ENCODE assay signal across 22 mouse cellular contexts in genomic region chr11:44417403-44417802, GRCm38 (mm10). TPM values are rescaled to one million over a fixed set of nuclear protein-coding genes. Genes with fewer than 3 reads are reported as not detected.
DNase-seq lines count a peak whose midpoint lies in the region; ATAC-seq and TF ChIP-seq lines count a peak whose summit lies in the region.
"Had no signal": no experiment of that assay in that cellular context is flagged by ENCODE, and none has a peak within 500 bp of the region (broad histone marks: within the 10 kb centered on the region; RNA-seq: fewer than 3 reads in every experiment).

No protein-coding gene starts in this region.

- no peak overlapping the region for H3K4me2 ChIP-seq in midbrain, embryonic 14.5 days (ENCODE audit: low read length)
- H3K4me2 ChIP-seq: embryonic facial prominence, embryonic 12.5 days; forebrain, embryonic 12.5 days; hindbrain, embryonic 13.5 days; intestine, embryonic 15.5 days had no signal

- no peaks in the 10 kb centered on the region for H3K79me3 ChIP-seq in C2C12 (ENCODE audit: low read depth)

- WGBS in midbrain, embryonic 14.5 days = 89% methylated on average over 1 of the region's 1 CpGs

- H3K27ac ChIP-seq in midbrain, embryonic 14.5 days (replicated peaks; ENCODE audit: low read depth, low read length) = no peak overlapping the region
- H3K27ac ChIP-seq: embryonic facial prominence, embryonic 12.5 days; forebrain, embryonic 12.5 days; heart, embryonic 10.5 days; hindbrain, embryonic 13.5 days; intestine, embryonic 15.5 days had no signal

- no peaks in the 10 kb centered on the region for H3K9me3 ChIP-seq in midbrain, embryonic 14.5 days (ENCODE audit: control insufficient read depth, low read length)
- H3K9me3 ChIP-seq: embryonic facial prominence, embryonic 12.5 days; forebrain, embryonic 12.5 days; heart, embryonic 10.5 days; hindbrain, embryonic 13.5 days; intestine, embryonic 15.5 days had no signal

- ATAC-seq in common myeloid progenitor, adult 5-6 weeks (replicated peaks; ENCODE audit: low read depth, poor library complexity, severe bottlenecking) = peak; percentile 54
- ATAC-seq in megakaryocyte, adult 5-6 weeks (ENCODE audit: poor library complexity, severe bottlenecking) = peak; percentile 83
- ATAC-seq in midbrain, embryonic 14.5 days (ENCODE audit: low FRiP score, low TSS enrichment) = no peak
- ATAC-seq: forebrain, postnatal 0 days; intestine, embryonic 15.5 days had no signal

- peak; percentile 31 for DNase-seq in 3134 (ENCODE audit: extremely low read depth, insufficient read length, low spot score)
- DNase-seq in embryo, embryonic 10.5 days (ENCODE audit: low spot score) = no peak
- no peak for DNase-seq in layer of hippocampus, adult 18-20 months (ENCODE audit: low spot score in 2 of 2)
- DNase-seq in midbrain, embryonic 14.5 days = no peak
- DNase-seq: adrenal gland, postnatal 10 days; cerebellum, adult 2 months; cerebellum, postnatal 10 days; forebrain, postnatal 0 days; gastrocnemius, postnatal 14 days; heart, postnatal 10 days; heart, postnatal 4 days; kidney, adult 18-20 months had no signal

- no peaks in the 10 kb centered on the region for H3K36me3 ChIP-seq in C2C12 (ENCODE audit: control insufficient read depth, insufficient read depth)
- H3K36me3 ChIP-seq in midbrain, embryonic 14.5 days (ENCODE audit: control insufficient read depth, insufficient read depth, low read length) = no peaks in the 10 kb centered on the region
- H3K36me3 ChIP-seq: embryonic facial prominence, embryonic 12.5 days; forebrain, embryonic 12.5 days; heart, embryonic 10.5 days; hindbrain, embryonic 13.5 days; intestine, embryonic 15.5 days had no signal

- peaks cover 4% of the 10 kb centered on the region for H3K27me3 ChIP-seq in C2C12 (ENCODE audit: control insufficient read depth, insufficient read depth, insufficient read length)
- H3K27me3 ChIP-seq in midbrain, embryonic 14.5 days (ENCODE audit: control insufficient read depth, insufficient read depth, low read length) = no peaks in the 10 kb centered on the region
- H3K27me3 ChIP-seq: forebrain, embryonic 12.5 days; hindbrain, embryonic 13.5 days; intestine, embryonic 15.5 days had no signal

- H3K4me1 ChIP-seq in midbrain, embryonic 14.5 days (ENCODE audit: control insufficient read depth, insufficient read depth, low read length) = 0 out of 2 replicates have a peak, but pooled peaks cover under 1% of the 10 kb centered on the region
- H3K4me1 ChIP-seq: embryonic facial prominence, embryonic 12.5 days; forebrain, embryonic 12.5 days; heart, embryonic 10.5 days; hindbrain, embryonic 13.5 days; intestine, embryonic 15.5 days had no signal

- H3K9ac ChIP-seq in midbrain, embryonic 14.5 days (replicated peaks; ENCODE audit: low read length) = no peak overlapping the region
- H3K9ac ChIP-seq: embryonic facial prominence, embryonic 12.5 days; forebrain, embryonic 12.5 days; forebrain, postnatal 0 days; hindbrain, embryonic 13.5 days; intestine, embryonic 15.5 days had no signal

- H3K4me3 ChIP-seq in C2C12 (ENCODE audit: insufficient read depth, poor library complexity, severe bottlenecking) = no peak overlapping the region
- H3K4me3 ChIP-seq in midbrain, embryonic 14.5 days (replicated peaks; ENCODE audit: low read depth, low read length) = no peak overlapping the region
- H3K4me3 ChIP-seq: embryonic facial prominence, embryonic 12.5 days; forebrain, embryonic 12.5 days; heart, embryonic 10.5 days; hindbrain, embryonic 13.5 days; intestine, embryonic 15.5 days had no signal

- no peak for TF ChIP-seq CTCF in C2C12 (IDR thresholded peaks at IDR 0.05; ENCODE audit: control insufficient read depth, insufficient read depth, insufficient read length)

- no peaks in the 10 kb centered on the region for H3K79me2 ChIP-seq in C2C12 (ENCODE audit: control insufficient read depth, insufficient read depth)

- no peak overlapping the region for H3ac ChIP-seq in C2C12 (ENCODE audit: control insufficient read depth, insufficient read length, low read depth)

TF ChIP-seq in C2C12, 6 proteins besides CTCF, POLR2A, EP300 and RAD21:
- TF ChIP-seq MYOG (IDR thresholded peaks at IDR 0.05; ENCODE audit: control insufficient read depth, extremely low read depth, insufficient read length) = no peak
- TF ChIP-seq MYOD1 (IDR thresholded peaks at IDR 0.05; ENCODE audit: control insufficient read depth, insufficient read length, low read depth) = peak; percentile 13
- TF ChIP-seq USF1 (IDR thresholded peaks at IDR 0.05; ENCODE audit: low read depth) = no peak
- TF ChIP-seq MAX (IDR thresholded peaks at IDR 0.05) = no peak
- no peak for TF ChIP-seq CEBPB (IDR thresholded peaks at IDR 0.05; ENCODE audit: low read depth)
- no peak for TF ChIP-seq FOSL1 (IDR thresholded peaks at IDR 0.05; ENCODE audit: insufficient read depth, low read length, poor library complexity, severe bottlenecking)
TF ChIP-seq in C2C12: peak in this region for 1.

RNA-seq across cellular contexts. Expression of gene Il12b, which starts 17.5 kb away (rescaled TPM):
- not detected for polyA plus RNA-seq in C2C12 (2012; fragmentation: generic; extraction: Trizol)
- total RNA-seq in common myeloid progenitor, adult 5-6 weeks (2017) = not detected in 2 replicates
- total RNA-seq in megakaryocyte, adult 5-6 weeks (2015) = not detected in 2 replicates
- not detected in 2 replicates for total RNA-seq in megakaryocyte, adult 5-6 weeks (2017)
- total RNA-seq in layer of hippocampus, adult 18-20 months (2021) = not detected
- polyA plus RNA-seq in midbrain, embryonic 14.5 days (2014; fragmentation: Nextera tagmentation; extraction: Ambion mirVana) = 0.14 and 0.19 TPM in 2 replicates
- total RNA-seq: adrenal gland, postnatal 10 days; forebrain, postnatal 0 days; gastrocnemius, adult 18-20 months; gastrocnemius, postnatal 14 days; heart, postnatal 10 days; heart, postnatal 4 days had no signal
- polyA plus RNA-seq: cerebellum, adult 2 months; embryonic facial prominence, embryonic 12.5 days; forebrain, embryonic 12.5 days; forebrain, postnatal 0 days; heart, embryonic 10.5 days; heart, embryonic 14.5 days; intestine, embryonic 15.5 days had no signal

RNA-seq across cellular contexts. Expression of gene Ublcp1, which starts 52.9 kb away (rescaled TPM):
- polyA plus RNA-seq in C2C12 (2012; fragmentation: generic; extraction: Trizol) = 17.7 TPM
- 17.4 and 30.9 TPM in 2 replicates for total RNA-seq in common myeloid progenitor, adult 5-6 weeks (2017)
- 23.0 and 28.1 TPM in 2 replicates for total RNA-seq in megakaryocyte, adult 5-6 weeks (2015)
- 23.8 and 27.0 TPM in 2 replicates for total RNA-seq in megakaryocyte, adult 5-6 weeks (2017)
- 10 to 100 TPM; 46.7 to 49.2 TPM for total RNA-seq in layer of hippocampus, adult 18-20 months (2021)
- polyA plus RNA-seq in midbrain, embryonic 14.5 days (2014; fragmentation: Nextera tagmentation; extraction: Ambion mirVana) = 64.1 and 72.8 TPM in 2 replicates
